Mouse (Mus musculus) limb, embryonic 12.5 days (tissue): ENCODE results near the gene Itsn1. TPM values are rescaled to one million over a fixed set of nuclear protein-coding genes. Genes with fewer than 3 reads are reported as not detected.
A peak's percentile ranks its signal among the peaks of the same experiment; 100 is the strongest.

Experiments
- ATAC-seq: fragments of 200-750 bp; cut with Nextera tagmentation; 2 replicates; pipeline ENCODE4 v1.8.0; 2017; ENCODE audit warnings: low read depth, moderate TSS enrichment; ENCODE audit not compliant: insufficient number of reproducible peaks, insufficient read depth, low FRiP score, low TSS enrichment
- H3K27ac ChIP-seq: fragments of 300-500 bp; sonication (generic); 2 replicates; pipeline ENCODE4 v1.5.1; 2016; ENCODE audit warnings: mild to moderate bottlenecking, moderate library complexity
- H3K27me3 ChIP-seq: fragments of 300-500 bp; sonication (generic); 2 replicates; pipeline ENCODE4 v1.6.1; 2016; ENCODE audit warnings: mild to moderate bottlenecking, moderate library complexity
- H3K36me3 ChIP-seq: fragments of 300-500 bp; sonication (generic); 2 replicates; pipeline ENCODE4 v1.6.1; 2016; ENCODE audit warnings: mild to moderate bottlenecking, moderate library complexity
- H3K4me1 ChIP-seq: fragments of 300-500 bp; sonication (generic); replicated peaks from 2 replicates; pipeline ENCODE4 v1.6.1; 2016
- H3K4me2 ChIP-seq: fragments of 300-500 bp; sonication (generic); 2 replicates; pipeline ENCODE4 v1.6.1; 2016; ENCODE audit warnings: mild to moderate bottlenecking, moderate library complexity
- H3K4me3 ChIP-seq: fragments of 300-500 bp; sonication (generic); replicated peaks from 2 replicates; pipeline ENCODE4 v1.5.1; 2016; ENCODE audit warnings: mild to moderate bottlenecking
- H3K9ac ChIP-seq: fragments of 300-500 bp; sonication (generic); replicated peaks from 2 replicates; pipeline ENCODE4 v1.6.1; 2016; ENCODE audit warnings: mild to moderate bottlenecking, moderate library complexity
- H3K9me3 ChIP-seq: fragments of 300-500 bp; sonication (generic); 2 replicates; pipeline ENCODE4 v1.6.1; 2016; ENCODE audit warnings: mild to moderate bottlenecking, moderate library complexity
- WGBS: fragments of 180-500 bp; shearing (Covaris S2); methylation state at CpG from one replicate; pipeline ENCODE4 v1.1.7; 2016; 5-methylcytosine and 5-hydroxymethylcytosine counted together
- polyA plus RNA-seq: library from polyadenylated mRNA; unstranded; fragments of >200 nt; fragmentation: Nextera tagmentation; extraction: Ambion mirVana; gene quantifications from 2 replicates; pipeline ENCODE4 v1.2.1, GENCODE M21; 2016

Gene Itsn1
- polyA plus RNA-seq, 1 experiment from 2014 or later = 39.8 TPM

DNA sequence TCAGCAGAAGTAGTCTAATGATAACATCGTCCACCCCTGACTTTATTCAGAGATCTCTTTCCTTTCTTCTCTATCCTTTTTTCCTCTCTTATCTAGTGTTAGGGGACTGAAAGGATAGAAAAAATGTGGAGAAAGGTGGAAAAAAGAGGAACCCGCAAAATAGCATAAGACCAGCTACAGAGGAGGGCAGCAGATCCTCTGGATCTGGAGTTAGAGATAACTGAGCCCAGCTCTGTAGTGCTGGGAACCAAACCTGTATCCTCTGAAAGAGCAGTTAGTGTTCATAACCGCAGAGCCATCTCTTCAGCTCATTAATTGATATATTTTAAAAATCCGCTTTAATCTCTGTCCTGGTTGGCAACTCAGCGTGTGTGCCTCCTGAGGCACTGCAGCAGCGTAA is 84.5 kb downstream of the Itsn1 start:
- no peak for ATAC-seq
- WGBS = 92% methylated on average over 6 of the region's 6 CpGs
- Histone ChIP-seq H3K27me3 (no peaks in the 10 kb centered on the region), H3K9ac (no peak overlapping the region), H3K36me3 (peaks cover 77% of the 10 kb centered on the region), H3K4me2 (no peak overlapping the region), H3K4me3 (no peak overlapping the region), H3K4me1 (no peaks in the 10 kb centered on the region), H3K27ac (no peak overlapping the region), H3K9me3 (no peaks in the 10 kb centered on the region)

DNA sequence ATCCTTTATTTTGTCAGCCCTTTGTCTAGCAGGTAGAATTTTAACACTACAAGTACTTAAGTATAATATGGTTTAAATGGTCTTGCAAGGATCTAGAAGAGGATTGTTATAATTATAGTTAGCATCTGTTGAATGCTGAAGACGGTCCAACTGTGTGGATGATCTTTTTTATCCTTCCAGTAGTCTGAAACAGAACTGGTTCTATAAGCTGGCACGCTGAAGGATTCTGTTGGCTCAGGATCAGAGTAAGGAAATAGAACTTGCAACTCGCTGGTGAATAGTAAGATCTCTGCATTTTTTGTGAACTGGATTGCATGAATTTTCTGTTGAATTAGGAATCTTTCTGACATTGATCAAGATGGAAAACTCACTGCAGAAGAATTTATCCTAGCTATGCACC is 86.0 kb downstream of the Itsn1 start:
- Histone ChIP-seq H3K9ac (no peak overlapping the region), H3K27ac (no peak overlapping the region), H3K9me3 (no peaks in the 10 kb centered on the region), H3K4me2 (no peak overlapping the region), H3K36me3 (peaks cover 81% of the 10 kb centered on the region), H3K27me3 (no peaks in the 10 kb centered on the region), H3K4me3 (no peak overlapping the region), H3K4me1 (no peaks in the 10 kb centered on the region)
- no peak for ATAC-seq
- 93% methylated on average over 3 of the region's 3 CpGs for WGBS

DNA sequence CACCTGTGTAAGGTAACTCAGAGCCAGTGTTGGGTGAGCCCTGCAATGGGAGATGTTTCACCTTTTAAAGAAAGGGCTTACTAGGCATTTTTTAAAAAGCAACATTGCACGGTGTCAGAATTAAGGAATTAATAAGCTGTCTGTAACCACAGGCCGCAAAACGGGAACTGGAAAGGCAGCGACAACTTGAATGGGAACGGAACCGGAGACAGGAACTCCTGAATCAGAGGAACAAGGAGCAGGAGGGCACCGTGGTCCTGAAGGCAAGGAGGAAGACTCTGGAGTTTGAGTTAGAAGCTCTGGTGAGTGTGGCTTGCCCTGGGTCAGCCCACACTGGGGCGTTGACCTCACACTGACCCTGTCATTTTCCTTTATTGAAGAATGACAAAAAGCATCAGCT is 91.2 kb downstream of the Itsn1 start:
- no peak overlapping the region for H3K4me2 ChIP-seq
- no peak overlapping the region for H3K9ac ChIP-seq
- peaks cover 83% of the 10 kb centered on the region for H3K36me3 ChIP-seq
- no peak overlapping the region for H3K4me3 ChIP-seq
- no peaks in the 10 kb centered on the region for H3K4me1 ChIP-seq
- H3K27me3 ChIP-seq = no peaks in the 10 kb centered on the region
- ATAC-seq = no peak
- H3K27ac ChIP-seq = no peak overlapping the region
- 89% methylated on average over 8 of the region's 8 CpGs for WGBS
- no peaks in the 10 kb centered on the region for H3K9me3 ChIP-seq

DNA sequence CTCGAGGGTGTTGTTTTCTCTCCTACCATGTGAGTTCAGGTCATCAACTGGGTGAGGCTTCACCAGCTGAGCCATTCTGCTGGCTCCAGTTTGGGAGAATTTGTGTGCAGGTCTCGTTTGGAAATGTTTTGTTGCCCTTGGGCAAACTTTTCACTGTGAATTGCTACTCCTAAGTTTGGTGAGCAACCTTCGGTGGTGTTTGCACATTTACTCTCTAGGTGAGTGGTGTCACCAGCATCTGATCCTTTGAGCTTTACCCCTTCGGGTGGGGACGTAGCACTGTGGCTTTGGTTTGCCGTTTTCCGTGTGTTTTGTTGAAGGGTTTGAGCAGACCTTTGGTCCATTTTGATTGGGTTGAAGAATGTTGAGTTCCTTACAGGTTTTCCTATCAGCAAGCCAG is 93.2 kb downstream of the Itsn1 start:
- H3K4me2 ChIP-seq = no peak overlapping the region
- peaks cover 7% of the 10 kb centered on the region; the same call in 1 of the 2 replicates for H3K4me1 ChIP-seq
- no peak overlapping the region for H3K27ac ChIP-seq
- WGBS = 87% methylated on average over 7 of the region's 7 CpGs
- H3K27me3 ChIP-seq = no peaks in the 10 kb centered on the region
- no peak for ATAC-seq
- no peak overlapping the region for H3K9ac ChIP-seq
- H3K9me3 ChIP-seq = no peaks in the 10 kb centered on the region
- H3K36me3 ChIP-seq = peaks cover 66% of the 10 kb centered on the region
- no peak overlapping the region for H3K4me3 ChIP-seq

DNA sequence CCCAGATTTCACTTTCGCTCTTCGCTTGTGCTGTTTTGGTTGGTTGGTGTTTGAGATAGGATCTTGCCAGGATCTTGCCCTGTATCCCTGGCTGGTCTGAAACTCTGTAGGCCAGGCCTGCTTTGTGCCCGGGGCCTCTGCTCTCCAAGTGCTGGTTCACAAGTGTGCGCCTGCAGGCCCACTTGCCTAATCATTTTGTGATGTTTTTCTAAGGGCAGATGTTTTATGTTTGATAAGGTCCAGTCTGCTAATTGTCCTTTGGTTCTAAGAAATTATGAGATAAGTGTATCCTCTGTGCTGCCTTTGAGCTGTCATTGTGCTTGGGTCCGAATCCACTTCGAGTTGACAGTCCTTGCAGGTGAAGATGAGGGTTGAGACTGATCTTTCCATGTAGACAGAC is 93.7 kb downstream of the Itsn1 start:
- H3K9ac ChIP-seq = no peak overlapping the region
- no peaks in the 10 kb centered on the region for H3K9me3 ChIP-seq
- no peak overlapping the region for H3K4me3 ChIP-seq
- H3K4me2 ChIP-seq = no peak overlapping the region
- WGBS = 91% methylated on average over 6 of the region's 6 CpGs
- peaks cover 12% of the 10 kb centered on the region; the same call in 1 of the 2 replicates for H3K4me1 ChIP-seq
- H3K27me3 ChIP-seq = no peaks in the 10 kb centered on the region
- peaks cover 66% of the 10 kb centered on the region for H3K36me3 ChIP-seq
- H3K27ac ChIP-seq = no peak overlapping the region
- no peak for ATAC-seq

DNA sequence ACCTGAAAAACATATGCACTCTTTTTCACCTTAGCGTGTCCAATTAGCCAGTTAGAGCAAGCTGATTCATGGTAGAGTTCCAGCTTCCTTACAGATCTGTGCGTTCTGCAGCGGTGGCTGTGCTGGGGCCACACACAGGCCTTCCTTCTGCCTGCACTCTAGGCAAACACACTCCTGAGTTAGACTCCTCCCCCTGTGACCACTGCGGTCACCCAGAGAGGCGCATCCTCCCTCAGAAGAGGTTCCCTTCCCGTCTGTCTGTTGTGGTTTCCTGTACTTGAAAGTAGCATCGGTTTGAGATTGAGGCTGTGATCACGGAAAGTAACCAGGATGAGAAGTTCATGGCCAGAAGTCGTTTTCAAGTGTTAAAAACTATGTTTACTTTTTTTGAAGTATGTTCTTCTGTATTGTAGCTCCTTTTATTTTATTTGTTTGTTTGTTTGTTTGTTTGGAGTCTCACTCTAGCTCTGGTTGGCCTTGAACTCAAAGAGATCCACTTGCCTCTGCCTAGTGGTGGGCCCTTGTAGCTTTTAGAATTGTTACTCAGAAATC is 96.8 kb downstream of the Itsn1 start:
- Histone ChIP-seq H3K27me3 (no peaks in the 10 kb centered on the region), H3K4me1 (peaks cover 12% of the 10 kb centered on the region; the same call in 1 of the 2 replicates), H3K4me3 (no peak overlapping the region), H3K36me3 (peaks cover 64% of the 10 kb centered on the region), H3K9ac (no peak overlapping the region), H3K9me3 (no peaks in the 10 kb centered on the region), H3K27ac (0 out of 2 replicates have a peak overlapping the region, but pooled peaks have one; percentile 76), H3K4me2 (no peak overlapping the region)
- ATAC-seq = no peak
- WGBS = 81% methylated on average over 9 of the region's 9 CpGs

DNA sequence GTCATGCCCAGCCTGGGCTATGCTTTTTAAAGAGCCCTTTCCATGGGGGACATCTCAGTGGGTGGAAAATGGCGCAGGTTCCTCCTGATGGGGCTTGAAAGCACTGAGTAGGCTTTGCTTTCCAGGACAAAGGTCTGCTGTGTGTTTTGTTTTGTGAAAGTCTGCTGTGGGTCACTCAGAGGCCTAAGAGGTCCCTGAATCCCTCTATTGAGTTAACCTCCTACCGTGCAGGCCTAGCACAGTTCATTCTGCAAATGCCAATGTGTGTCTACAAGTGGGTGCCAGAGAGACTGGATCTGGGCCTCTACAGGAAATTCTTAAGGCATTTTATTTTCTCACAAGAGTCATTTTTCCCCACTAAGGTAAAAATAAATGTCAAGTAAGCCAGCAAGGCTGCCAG is 97.8 kb downstream of the Itsn1 start:
- H3K36me3 ChIP-seq = peaks cover 56% of the 10 kb centered on the region
- no peak for ATAC-seq

DNA sequence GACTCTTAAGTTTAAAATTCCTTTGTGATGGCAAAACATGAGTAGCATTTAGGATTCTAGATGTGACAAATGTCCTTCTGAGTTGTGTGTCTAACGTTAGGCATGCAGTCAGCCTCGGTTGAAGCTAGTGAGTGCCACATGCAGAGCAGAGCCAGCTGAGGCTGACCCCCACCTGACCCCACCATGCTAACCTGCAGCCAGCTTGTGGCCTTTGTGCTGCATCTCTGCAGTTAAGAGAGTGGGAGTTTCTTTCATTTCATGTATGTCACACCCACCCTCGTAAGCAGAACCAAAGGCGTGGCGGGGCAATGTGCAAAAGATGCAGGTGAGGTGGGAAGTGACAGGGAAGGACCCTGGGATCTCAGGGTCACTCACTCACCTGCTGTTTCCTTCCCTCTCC is 98.4 kb downstream of the Itsn1 start:
- peak overlapping the region; percentile 53 for H3K27ac ChIP-seq
- 67% methylated on average over 5 of the region's 5 CpGs for WGBS
- H3K36me3 ChIP-seq = peaks cover 54% of the 10 kb centered on the region
- H3K9me3 ChIP-seq = no peaks in the 10 kb centered on the region
- no peak overlapping the region for H3K4me2 ChIP-seq
- H3K27me3 ChIP-seq = no peaks in the 10 kb centered on the region
- H3K4me1 ChIP-seq = peaks cover 12% of the 10 kb centered on the region; the same call in 1 of the 2 replicates
- ATAC-seq = no peak
- no peak overlapping the region for H3K4me3 ChIP-seq
- H3K9ac ChIP-seq = no peak overlapping the region

More for the DNA sequence above, 97.8 kb downstream of the Itsn1 start:
- Histone ChIP-seq H3K27ac (peak overlapping the region; percentile 76), H3K4me2 (no peak overlapping the region), H3K9ac (no peak overlapping the region), H3K27me3 (no peaks in the 10 kb centered on the region), H3K4me3 (no peak overlapping the region), H3K9me3 (no peaks in the 10 kb centered on the region), H3K4me1 (peaks cover 12% of the 10 kb centered on the region; the same call in 1 of the 2 replicates)
- 80% methylated on average over 2 of the region's 2 CpGs for WGBS

DNA sequence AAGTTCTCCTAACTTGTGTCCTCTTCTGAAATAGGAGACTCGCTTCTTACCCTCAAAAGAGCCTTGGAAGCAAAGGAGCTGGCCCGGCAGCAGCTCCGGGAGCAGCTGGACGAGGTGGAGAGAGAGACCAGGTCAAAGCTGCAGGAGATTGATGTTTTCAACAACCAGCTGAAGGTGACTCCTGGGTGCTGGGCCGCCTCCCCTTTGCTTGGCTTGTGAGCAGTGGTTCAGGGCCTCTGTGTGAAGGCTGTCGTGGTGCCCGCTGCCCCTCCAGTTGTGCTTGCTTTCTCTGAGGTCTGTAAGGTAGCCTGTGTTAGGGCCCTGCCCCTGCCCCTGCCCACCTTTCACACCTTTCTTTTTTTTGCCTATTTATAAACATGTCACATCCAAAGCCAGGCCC is 99.1 kb downstream of the Itsn1 start:
- no peak overlapping the region for H3K4me2 ChIP-seq
- peaks cover 49% of the 10 kb centered on the region for H3K36me3 ChIP-seq
- H3K9ac ChIP-seq = no peak overlapping the region
- peaks cover 12% of the 10 kb centered on the region; the same call in 1 of the 2 replicates for H3K4me1 ChIP-seq
- no peak for ATAC-seq
- 76% methylated on average over 7 of the region's 7 CpGs for WGBS
- H3K9me3 ChIP-seq = no peaks in the 10 kb centered on the region
- H3K4me3 ChIP-seq = no peak overlapping the region
- 0 out of 2 replicates have a peak overlapping the region, but pooled peaks have one; percentile 53 for H3K27ac ChIP-seq
- H3K27me3 ChIP-seq = no peaks in the 10 kb centered on the region

DNA sequence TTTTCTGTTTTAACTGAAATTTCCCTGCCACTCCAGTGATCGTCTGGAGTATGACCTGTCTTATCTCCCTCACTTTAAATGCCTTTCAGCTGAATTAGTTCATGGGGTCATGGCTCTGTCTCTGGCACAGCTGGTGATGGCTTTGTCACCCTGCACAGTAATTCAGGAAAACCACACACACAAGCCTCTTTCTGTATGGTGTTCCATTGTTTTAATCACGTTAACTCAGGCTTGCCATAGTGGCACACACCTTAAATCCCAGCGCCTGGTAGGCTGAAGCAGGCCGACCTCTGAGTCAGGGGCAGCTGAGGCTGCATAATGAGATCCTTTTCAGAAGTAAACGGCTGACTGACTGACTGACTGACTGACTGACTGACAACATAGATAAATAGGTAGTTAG is 99.5 kb downstream of the Itsn1 start:
- 85% methylated on average over 5 of the region's 5 CpGs for WGBS
- Histone ChIP-seq H3K36me3 (peaks cover 47% of the 10 kb centered on the region), H3K4me3 (no peak overlapping the region), H3K9me3 (no peaks in the 10 kb centered on the region), H3K9ac (no peak overlapping the region), H3K4me2 (no peak overlapping the region), H3K27ac (no peak overlapping the region), H3K4me1 (peaks cover 12% of the 10 kb centered on the region; the same call in 1 of the 2 replicates), H3K27me3 (no peaks in the 10 kb centered on the region)
- ATAC-seq = no peak

DNA sequence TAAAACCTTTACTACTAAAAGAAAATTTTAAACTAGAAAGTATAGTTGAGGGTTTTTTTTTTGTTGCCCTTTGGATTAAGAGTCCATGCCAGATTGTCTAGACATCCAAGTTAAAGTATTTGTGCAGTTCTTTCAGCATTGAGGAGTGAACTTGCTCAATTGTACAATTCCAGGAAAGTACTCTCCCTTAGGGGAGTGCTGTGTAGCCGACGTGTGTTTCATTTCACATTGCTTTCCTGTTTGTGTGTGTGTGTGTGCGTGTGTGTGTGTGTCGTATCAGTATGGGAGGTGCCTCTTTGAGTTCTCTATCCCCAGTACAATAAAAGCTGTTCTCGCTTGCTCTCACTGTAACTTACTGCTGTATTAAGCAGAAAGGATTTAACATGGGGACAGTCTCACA is 100.0 kb downstream of the Itsn1 start:
- no peak overlapping the region for H3K4me2 ChIP-seq
- H3K4me1 ChIP-seq = peaks cover 15% of the 10 kb centered on the region
- H3K27ac ChIP-seq = no peak overlapping the region
- no peak overlapping the region for H3K4me3 ChIP-seq
- H3K27me3 ChIP-seq = no peaks in the 10 kb centered on the region
- H3K36me3 ChIP-seq = peaks cover 43% of the 10 kb centered on the region
- no peak overlapping the region for H3K9ac ChIP-seq
- WGBS = 84% methylated on average over 5 of the region's 5 CpGs
- H3K9me3 ChIP-seq = no peaks in the 10 kb centered on the region
- no peak for ATAC-seq

DNA sequence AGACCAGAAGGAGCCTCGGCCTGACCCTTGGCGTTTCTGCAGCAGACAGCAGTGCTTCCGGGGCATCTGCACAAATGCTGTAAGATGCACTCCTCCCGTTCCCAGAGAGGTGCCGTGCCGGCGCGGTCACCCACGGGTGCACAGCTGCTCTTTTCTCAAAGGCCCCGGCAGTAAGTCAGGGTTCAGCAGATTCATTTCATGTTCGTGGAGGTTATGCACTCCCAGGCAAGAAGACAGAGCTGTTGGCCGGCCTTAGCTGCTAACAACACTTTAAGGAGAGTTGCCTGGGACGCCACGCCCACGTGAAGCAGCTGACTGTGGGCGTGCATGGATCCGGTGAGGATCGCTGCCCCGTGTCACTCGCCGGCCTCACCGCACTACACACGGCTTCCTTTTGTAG is 101.2 kb downstream of the Itsn1 start:
- Histone ChIP-seq H3K9me3 (no peaks in the 10 kb centered on the region), H3K4me2 (no peak overlapping the region), H3K27me3 (no peaks in the 10 kb centered on the region), H3K4me3 (no peak overlapping the region), H3K27ac (no peak overlapping the region), H3K36me3 (peaks cover 43% of the 10 kb centered on the region), H3K9ac (no peak overlapping the region), H3K4me1 (peaks cover 19% of the 10 kb centered on the region)
- 92% methylated on average over 23 of the region's 23 CpGs for WGBS
- ATAC-seq = no peak
